Mouse (Mus musculus) thymus, adult 2 months (tissue): ENCODE measurements around the gene Slc7a7.

ENCODE experiments used
- CTCF ChIP-seq: fragments of 200-500 bp; IDR thresholded peaks from 2 replicates; pipeline ENCODE4 v1.5.1; 2012; ENCODE audit warnings: mild to moderate bottlenecking, control low read depth, low read length, moderate library complexity, borderline replicate concordance; ENCODE audit not compliant: control insufficient read depth, poor library complexity, insufficient read depth; ENCODE audit errors: extremely low read depth
- POLR2A ChIP-seq: fragments of 200-500 bp; IDR thresholded peaks from 2 replicates; pipeline ENCODE4 v1.6.1; 2012; ENCODE audit warnings: mild to moderate bottlenecking, low read length, control low read depth, moderate library complexity; ENCODE audit not compliant: control insufficient read depth, poor library complexity, insufficient read depth; ENCODE audit errors: extremely low read depth

- TF ChIP-seq POLR2A, result no peak
- TF ChIP-seq CTCF, result no peak
Measured at GRCm38 (mm10) chr14:54390843-54391242, 26.7 kb downstream of the Slc7a7 start.
